Mouse (Mus musculus): ENCODE results near the gene Apbb2.

Gene Apbb2

GRCm38 (mm10) chr5:66468331-66469001 lies 150.1 kb downstream of the Apbb2 start:
- no peak for DNase-seq

GRCm38 (mm10) chr5:66462665-66463064 lies 155.9 kb downstream of the Apbb2 start:
- DNase-seq, result no peak

GRCm38 (mm10) chr5:66458851-66459250 lies 159.7 kb downstream of the Apbb2 start:
- DNase-seq, result no peak

GRCm38 (mm10) chr5:66455271-66455670 lies 163.3 kb downstream of the Apbb2 start:
- no peak for DNase-seq

GRCm38 (mm10) chr5:66454826-66455225 lies 163.8 kb downstream of the Apbb2 start:
- DNase-seq, result no peak

- no peak for DNase-seq
Measured at GRCm38 (mm10) chr5:66453106-66453505, 165.5 kb downstream of the Apbb2 start.

- DNase-seq, result peak; percentile 20
Measured at GRCm38 (mm10) chr5:66451561-66451960, 167.0 kb downstream of the Apbb2 start.

- no peak for DNase-seq
Measured at GRCm38 (mm10) chr5:66445497-66445896, 173.1 kb downstream of the Apbb2 start.

- DNase-seq, result no peak
Measured at GRCm38 (mm10) chr5:66442260-66442659, 176.3 kb downstream of the Apbb2 start.

- DNase-seq, result no peak
Measured at GRCm38 (mm10) chr5:66436791-66437246, 181.8 kb downstream of the Apbb2 start.

- DNase-seq, result no peak
Measured at GRCm38 (mm10) chr5:66435158-66435557, 183.4 kb downstream of the Apbb2 start.

- DNase-seq, result no peak
Measured at GRCm38 (mm10) chr5:66429076-66429475, 189.5 kb downstream of the Apbb2 start.

- no peak for DNase-seq
Measured at GRCm38 (mm10) chr5:66428071-66428470, 190.5 kb downstream of the Apbb2 start.

GRCm38 (mm10) chr5:66423909-66424308 lies 194.7 kb downstream of the Apbb2 start:
- no peak for DNase-seq

- DNase-seq, result no peak
Measured at GRCm38 (mm10) chr5:66423466-66423865, 195.1 kb downstream of the Apbb2 start.

GRCm38 (mm10) chr5:66421954-66422353 lies 196.6 kb downstream of the Apbb2 start:
- DNase-seq, result no peak

- no peak for DNase-seq
Measured at GRCm38 (mm10) chr5:66421230-66421629, 197.4 kb downstream of the Apbb2 start.

GRCm38 (mm10) chr5:66420011-66420410 lies 198.6 kb downstream of the Apbb2 start:
- no peak for DNase-seq

GRCm38 (mm10) chr5:66417289-66417688 lies 201.3 kb downstream of the Apbb2 start:
- DNase-seq, result peak; percentile 14

- no peak for DNase-seq
Measured at GRCm38 (mm10) chr5:66415700-66416543, 202.7 kb downstream of the Apbb2 start.

GRCm38 (mm10) chr5:66415033-66415697 lies 203.4 kb downstream of the Apbb2 start:
- no peak for DNase-seq

GRCm38 (mm10) chr5:66413402-66413801 lies 205.2 kb downstream of the Apbb2 start:
- DNase-seq, result no peak

- no peak for DNase-seq
Measured at GRCm38 (mm10) chr5:66412821-66413220, 205.8 kb downstream of the Apbb2 start.

- DNase-seq, result no peak
Measured at GRCm38 (mm10) chr5:66408546-66408945, 210.0 kb downstream of the Apbb2 start.

All from cerebellum, adult 11-12 months (tissue).